Mouse (Mus musculus) thymus, postnatal 36 days (tissue): ENCODE measurements around the gene Pih1d1.

Source experiments
- DNase-seq, 2 experiments: peaks; one replicate each; pipeline ENCODE4 v3.0.0; 2022; ENCODE audit warnings: mixed read lengths in 2 of 2

The Pih1d1 gene

DNA sequence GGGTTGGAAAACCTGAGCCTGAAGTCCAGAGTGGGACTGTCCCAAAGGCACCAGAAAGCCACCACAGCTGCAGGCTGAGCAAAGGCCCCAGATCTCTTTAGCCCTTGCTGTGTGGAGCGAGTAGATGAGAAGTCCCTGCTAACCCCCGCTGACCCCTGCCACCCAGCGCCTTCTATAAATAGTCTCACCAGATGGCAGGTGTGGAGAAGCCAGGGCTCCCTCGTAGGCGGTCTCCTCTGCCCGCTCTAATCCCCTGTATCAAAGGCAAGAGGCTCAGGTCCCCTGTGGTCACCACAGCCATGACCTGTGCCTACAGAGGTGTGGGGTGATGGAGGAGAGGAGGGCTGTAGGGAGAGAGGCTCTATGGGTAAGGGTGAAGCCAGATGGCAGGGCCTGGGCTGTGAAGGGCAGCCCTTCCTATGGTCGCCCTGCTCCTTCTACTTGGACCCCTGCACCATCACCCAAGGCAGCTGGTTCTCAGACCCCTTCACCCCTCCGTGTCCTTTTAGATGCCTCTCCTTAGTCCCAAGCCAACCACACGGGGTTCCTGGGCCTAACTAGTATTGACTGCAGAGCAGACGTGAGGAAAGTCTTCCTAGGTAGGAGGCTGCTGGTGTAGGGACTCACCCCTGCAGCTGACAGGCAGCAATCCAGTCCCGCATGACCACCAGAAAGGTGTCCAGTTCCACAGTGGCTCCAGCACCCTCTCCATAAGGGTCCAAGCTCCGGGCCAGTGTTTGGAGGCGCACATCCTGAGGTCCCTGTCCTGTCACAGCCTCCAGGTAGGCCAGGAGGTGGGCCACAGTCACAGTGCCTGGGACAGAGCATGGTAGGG, 41.5 kb downstream of the Pih1d1 start:
- DNase-seq, result no peak

DNA sequence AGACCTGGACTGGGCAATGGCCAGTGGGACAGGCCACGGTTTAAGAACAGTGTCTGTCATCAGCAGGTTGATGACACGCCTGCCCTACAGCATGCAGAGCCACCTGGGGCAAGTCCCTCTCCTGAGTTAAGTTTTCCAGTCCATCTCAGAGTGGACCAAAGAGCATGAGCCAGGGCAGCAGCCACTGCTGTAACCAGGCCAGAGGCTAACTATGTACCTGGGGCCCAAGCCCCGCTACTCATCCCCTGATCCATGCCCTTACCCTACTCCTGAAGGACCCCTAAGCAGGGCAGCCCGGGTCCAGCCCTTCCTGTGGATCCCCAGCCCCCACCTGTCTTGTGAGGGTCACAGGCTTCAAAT, 42.1 kb downstream of the Pih1d1 start:
- no peak for DNase-seq

DNA sequence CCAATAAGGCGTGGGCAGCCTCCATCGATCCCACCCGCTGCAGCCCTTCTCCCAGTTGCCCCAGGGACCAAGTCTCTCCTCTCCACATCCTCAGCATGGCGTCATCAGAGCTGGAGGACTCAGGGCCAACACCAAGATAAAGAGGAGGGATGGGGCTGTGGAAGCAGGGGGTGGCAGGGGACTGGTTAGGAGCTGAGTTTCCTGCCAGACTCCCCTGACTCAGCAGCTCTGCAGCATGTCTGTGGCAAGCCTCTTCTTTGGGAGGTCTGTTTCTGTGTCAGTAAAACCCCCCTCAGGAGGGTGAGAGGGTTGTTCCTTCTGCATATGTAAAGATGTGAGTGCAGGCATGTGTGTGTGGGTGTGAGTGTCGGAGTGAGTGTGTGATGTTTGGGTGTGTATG, 42.9 kb downstream of the Pih1d1 start:
- DNase-seq, result no peak

DNA sequence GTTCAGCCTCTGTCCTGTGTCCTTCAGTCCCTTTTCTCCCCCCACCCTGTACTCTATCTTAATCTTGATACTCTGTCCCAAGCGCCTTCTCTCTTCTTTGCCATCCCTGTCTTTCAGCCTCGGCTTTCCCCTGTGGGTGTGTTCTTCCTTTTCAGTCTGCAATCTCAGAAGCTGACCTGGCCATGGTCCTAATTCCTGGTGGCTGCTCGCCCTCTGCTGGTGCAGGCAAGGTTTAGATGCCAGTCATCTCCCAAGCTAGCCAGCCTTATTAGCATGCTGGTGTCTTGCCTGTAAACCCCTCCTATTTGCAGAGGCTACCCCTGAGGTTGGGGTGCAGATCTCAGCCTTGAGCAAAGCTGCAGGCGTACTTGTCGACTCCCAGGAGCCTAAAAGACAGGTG, 44.3 kb downstream of the Pih1d1 start:
- DNase-seq, result no peak

DNA sequence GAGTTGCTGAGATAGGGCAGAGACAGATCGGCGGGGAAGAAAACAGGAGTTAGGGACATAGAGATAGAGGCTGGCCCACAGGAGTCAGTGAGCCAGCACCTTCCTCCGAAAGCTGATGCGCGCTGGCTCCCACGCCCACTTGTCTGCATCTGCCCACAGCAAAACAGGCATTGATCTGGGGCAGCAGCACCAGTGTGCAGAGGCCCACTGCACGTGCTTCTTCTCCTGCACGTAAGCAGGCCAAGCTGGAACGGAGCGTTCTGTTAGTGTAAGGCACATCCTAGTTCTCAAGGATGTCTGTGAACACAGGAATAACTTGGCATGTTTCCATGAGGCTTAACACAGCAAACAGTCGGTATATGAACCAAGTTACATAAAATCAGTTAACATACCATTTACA, 44.9 kb downstream of the Pih1d1 start:
- no peak for DNase-seq

DNA sequence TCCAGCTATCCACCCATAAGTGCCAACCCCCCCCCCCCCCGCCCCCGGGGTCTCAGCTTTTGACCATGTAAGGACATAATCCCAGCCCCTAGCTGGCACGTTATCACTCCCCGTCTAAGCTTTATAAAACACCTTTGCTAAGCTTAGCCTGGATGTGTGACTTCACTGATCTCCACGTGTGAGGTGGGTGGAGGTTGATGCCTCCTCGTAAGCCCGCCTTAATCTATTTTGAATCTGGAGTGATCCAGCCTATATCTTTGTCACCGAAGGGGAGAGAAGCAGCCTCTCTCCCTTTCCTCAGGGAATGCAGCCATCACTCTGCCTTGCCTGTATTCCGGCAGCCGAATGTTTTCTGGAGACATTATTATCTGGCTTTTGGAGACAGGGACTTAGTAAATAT, 48.6 kb downstream of the Pih1d1 start:
- DNase-seq, result no peak

DNA sequence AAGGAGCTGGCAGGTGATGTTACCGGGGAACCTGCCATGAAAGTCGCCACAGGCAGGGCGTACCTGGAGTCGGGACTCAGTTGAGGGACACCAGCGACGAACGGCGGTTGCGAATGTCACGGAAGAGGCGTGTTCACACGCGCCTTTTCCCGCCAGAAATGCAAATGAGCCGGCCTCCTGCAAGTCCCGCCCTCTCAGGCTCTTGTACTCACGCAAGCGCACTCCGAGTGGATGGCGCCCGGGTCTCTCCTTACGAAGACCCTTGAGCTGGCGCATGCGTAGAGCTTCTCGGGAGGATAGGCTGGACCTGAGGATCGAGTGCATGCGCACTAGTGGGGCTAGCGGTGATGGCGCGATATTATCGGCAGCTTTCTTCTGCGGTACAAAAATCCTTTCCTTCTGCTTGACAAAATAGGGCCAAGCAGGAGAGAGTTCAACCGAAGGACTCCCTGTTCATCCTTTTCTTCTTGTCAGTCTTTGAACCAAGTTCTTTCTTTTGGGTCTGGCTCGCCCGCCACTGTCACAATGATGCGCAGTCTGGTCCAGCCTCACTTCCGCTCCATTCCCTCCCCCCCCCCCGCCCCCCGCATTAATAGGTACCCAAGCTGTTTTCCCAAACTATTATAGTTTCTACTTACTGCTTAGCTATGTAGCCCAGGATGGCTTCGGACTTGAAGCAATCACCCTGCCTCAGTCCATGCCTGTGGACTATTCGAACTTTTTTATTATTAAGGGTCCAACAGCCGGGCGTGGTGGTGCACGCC, 50.5 kb downstream of the Pih1d1 start, which contains the start of gene Ccdc155:
TSS of gene Ccdc155 (minus strand) at position 513 of the 764 bp plus-strand sequence.
- DNase-seq, result peak; percentile 90 to 95

DNA sequence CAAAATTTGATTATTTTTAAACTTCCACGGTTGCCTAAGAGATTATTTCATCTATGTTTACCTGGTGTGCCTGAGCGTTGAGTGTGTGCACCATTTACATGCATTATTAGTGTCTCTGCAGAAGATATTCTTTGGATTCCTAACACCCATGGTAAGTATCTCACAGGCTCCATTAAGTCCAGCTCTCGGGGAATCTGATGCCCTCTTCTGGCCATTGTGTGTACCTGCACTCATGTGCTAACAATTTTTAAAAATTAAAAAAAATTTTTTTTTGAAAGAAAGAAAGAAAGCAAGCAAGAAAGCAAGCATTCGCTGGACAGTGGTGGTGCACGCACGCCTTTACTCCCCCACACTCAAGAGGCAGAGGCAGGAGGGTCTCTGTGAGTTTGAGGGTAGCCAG, 54.2 kb downstream of the Pih1d1 start:
- no peak for DNase-seq
